Mouse (Mus musculus) bone marrow, adult 2 months (tissue): ENCODE measurements around the gene P2rx3.

ENCODE experiments used
- CTCF ChIP-seq: fragments of 200-500 bp; IDR thresholded peaks from 2 replicates; pipeline ENCODE4 v1.5.1; 2011; ENCODE audit warnings: low read length, control low read depth; ENCODE audit not compliant: control insufficient read depth, insufficient read depth
- POLR2A ChIP-seq: fragments of 200-500 bp; IDR thresholded peaks from 2 replicates; pipeline ENCODE4 v1.6.1; 2011; ENCODE audit warnings: low read depth, mild to moderate bottlenecking, control low read depth, low read length, borderline replicate concordance; ENCODE audit not compliant: control insufficient read depth

GRCm38 (mm10) chr2:84952251-84952650 lies 85.0 kb downstream of the P2rx3 start:
- TF ChIP-seq CTCF (no peak), POLR2A (no peak)
